Mouse (Mus musculus): Measurements from ENCODE around the gene Ptcd2.
"Not testable (repeated sequence)": the region's sequence is repeated elsewhere in the genome, so short reads cannot be mapped to it uniquely, and the experiment has no call there.

DNA sequence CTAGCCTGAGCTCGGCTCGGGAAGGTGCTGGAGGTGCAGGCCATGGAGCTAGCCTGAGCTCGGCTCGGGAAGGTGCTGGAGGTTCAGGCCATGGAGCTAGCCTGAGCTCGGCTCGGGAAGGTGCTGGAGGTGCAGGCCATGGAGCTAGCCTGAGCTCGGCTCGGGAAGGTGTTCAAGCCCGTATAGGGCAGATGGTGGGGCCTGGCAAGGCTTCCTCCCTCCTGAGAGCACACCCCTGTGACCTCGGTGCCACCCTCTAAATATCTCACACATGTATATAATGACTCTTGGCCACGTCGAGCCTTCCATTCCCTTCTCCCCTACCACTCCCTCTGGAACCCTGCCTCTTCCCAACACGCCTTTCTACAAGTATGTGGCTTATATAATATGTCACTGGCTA, 21.6 kb downstream of the Ptcd2 start:
- not testable (repeated sequence) for TF ChIP-seq CTCF, EP300 (IDR thresholded peaks at IDR 0.05; ENCODE audit: low read depth)
